ENCODE assay signal across 21 mouse cellular contexts in the genomic region with DNA sequence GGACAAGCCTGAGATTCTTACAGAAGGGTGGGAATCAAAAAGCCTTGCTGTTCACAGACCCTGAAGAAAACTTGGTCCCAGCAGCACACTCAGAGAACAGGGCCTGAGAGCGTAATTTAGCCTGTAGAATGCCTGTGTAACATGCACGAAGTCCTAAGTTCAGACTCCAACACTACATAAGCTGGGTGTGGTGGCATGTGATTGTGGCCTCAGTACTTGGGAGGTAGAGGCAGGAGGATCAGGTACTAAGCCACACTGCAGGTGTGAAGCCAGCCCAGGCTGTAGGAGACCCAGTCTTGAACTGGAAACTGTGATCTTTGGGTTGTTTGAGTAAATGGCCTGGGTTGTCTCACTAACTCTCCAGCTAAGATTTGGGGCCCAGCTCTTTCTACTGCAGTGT.
DNase-seq lines count a peak whose midpoint lies in the region; ATAC-seq and TF ChIP-seq lines count a peak whose summit lies in the region.
"Had no signal": no experiment of that assay in that cellular context is flagged by ENCODE, and none has a peak within 500 bp of the region (broad histone marks: within the 10 kb centered on the region; RNA-seq: fewer than 3 reads in every experiment).

No protein-coding gene starts in this region.

- H3K4me1 ChIP-seq in intestine, embryonic 15.5 days (replicated peaks): no peaks in the 10 kb centered on the region
- H3K4me1 ChIP-seq in intestine, embryonic 16.5 days (ENCODE audit: control insufficient read depth, insufficient read depth, low read length): 0 out of 2 replicates have a peak, but pooled peaks cover 3% of the 10 kb centered on the region
- no peaks in the 10 kb centered on the region for H3K4me1 ChIP-seq in intestine, postnatal 0 days (replicated peaks; ENCODE audit: control insufficient read depth, insufficient read depth, low read length)
- no peaks in the 10 kb centered on the region for H3K4me1 ChIP-seq in liver, postnatal 0 days (ENCODE audit: insufficient read depth)

- ATAC-seq in intestine, embryonic 15.5 days: peak; percentile 78
- ATAC-seq in intestine, embryonic 16.5 days: peak; percentile 83
- peak; percentile 79 for ATAC-seq in intestine, postnatal 0 days
- no peak for ATAC-seq in liver, postnatal 0 days
- ATAC-seq: activated CD4-positive, CD25-positive, alpha-beta regulatory T cell, adult 4 months; CD4-positive, CD25-positive, alpha-beta regulatory T cell, adult 4 months; Patski had no signal

- WGBS in intestine, embryonic 15.5 days: 83% methylated on average over 2 of the region's 2 CpGs
- 84% methylated on average over 2 of the region's 2 CpGs for whole genome bisulfite sequencing in intestine, embryonic 16.5 days
- 54% methylated on average over 2 of the region's 2 CpGs for WGBS in intestine, postnatal 0 days
- WGBS in liver, postnatal 0 days (ENCODE audit: insufficient replicate concordance): 80% methylated on average over 2 of the region's 2 CpGs

- no peaks in the 10 kb centered on the region for H3K9me3 ChIP-seq in intestine, embryonic 15.5 days
- H3K9me3 ChIP-seq in intestine, embryonic 16.5 days (ENCODE audit: control insufficient read depth, low read length): no peaks in the 10 kb centered on the region
- H3K9me3 ChIP-seq in intestine, postnatal 0 days (ENCODE audit: control insufficient read depth): no peaks in the 10 kb centered on the region
- no peaks in the 10 kb centered on the region for H3K9me3 ChIP-seq in liver, postnatal 0 days (ENCODE audit: low read length)

- H3K4me3 ChIP-seq in intestine, embryonic 15.5 days (replicated peaks): no peak overlapping the region
- no peak overlapping the region for H3K4me3 ChIP-seq in intestine, embryonic 16.5 days (ENCODE audit: low read length)
- no peak overlapping the region for H3K4me3 ChIP-seq in intestine, postnatal 0 days (ENCODE audit: low read depth, low read length)
- H3K4me3 ChIP-seq in liver, postnatal 0 days (ENCODE audit: low read depth, low read length): no peak overlapping the region

- no peak overlapping the region for H3K9ac ChIP-seq in intestine, embryonic 15.5 days
- no peak overlapping the region for H3K9ac ChIP-seq in intestine, embryonic 16.5 days (ENCODE audit: low read depth, low read length)
- peak overlapping the region; percentile 22; the same call in 1 of the 2 replicates for H3K9ac ChIP-seq in intestine, postnatal 0 days (ENCODE audit: low read depth, low read length)
- H3K9ac ChIP-seq in liver, postnatal 0 days (replicated peaks): no peak overlapping the region

- no peaks in the 10 kb centered on the region for H3K27me3 ChIP-seq in intestine, embryonic 15.5 days (replicated peaks)
- no peaks in the 10 kb centered on the region for H3K27me3 ChIP-seq in intestine, embryonic 16.5 days (replicated peaks; ENCODE audit: control insufficient read depth, insufficient read depth, low read length)
- H3K27me3 ChIP-seq in intestine, postnatal 0 days (replicated peaks; ENCODE audit: control insufficient read depth, insufficient read depth, low read length): no peaks in the 10 kb centered on the region
- H3K27me3 ChIP-seq in liver, postnatal 0 days (ENCODE audit: insufficient read depth, low read length): no peaks in the 10 kb centered on the region
- H3K27me3 ChIP-seq: CH12.LX, Patski had no signal

- DNase-seq in cerebellum, adult 11-12 months: no peak
- no peak for DNase-seq in left cerebral cortex, adult 11 months (ENCODE audit: low spot score)
- no peak for DNase-seq in liver, postnatal 0 days
- DNase-seq: adrenal gland, adult 2 months; adrenal gland, adult 8-10 months; adrenal gland, postnatal 10 days; adrenal gland, postnatal 14 days; adrenal gland, postnatal 25 days; adrenal gland, postnatal 36 days; B cell, adult 2 months; cerebellum, adult 11 months; cerebellum, adult 18-20 months; cerebellum, adult 2 months had no signal

- no peak overlapping the region for H3K27ac ChIP-seq in intestine, embryonic 15.5 days
- H3K27ac ChIP-seq in intestine, embryonic 16.5 days (ENCODE audit: low read length): no peak overlapping the region
- peak overlapping the region; percentile 81 for H3K27ac ChIP-seq in intestine, postnatal 0 days (ENCODE audit: low read depth, low read length)
- H3K27ac ChIP-seq in liver, postnatal 0 days (ENCODE audit: low read depth): no peak overlapping the region

- TF ChIP-seq EP300 in liver, postnatal 0 days (IDR thresholded peaks at IDR 0.05; ENCODE audit: low read depth): no peak

- peaks cover 3% of the 10 kb centered on the region; the same call in 1 of the 2 replicates for H3K36me3 ChIP-seq in intestine, embryonic 15.5 days
- peaks cover 12% of the 10 kb centered on the region; the same call in 1 of the 2 replicates for H3K36me3 ChIP-seq in intestine, embryonic 16.5 days (ENCODE audit: control insufficient read depth, insufficient read depth, low read length)
- H3K36me3 ChIP-seq in intestine, postnatal 0 days (ENCODE audit: control insufficient read depth, insufficient read depth): peaks cover 3% of the 10 kb centered on the region; the same call in 1 of the 2 replicates
- H3K36me3 ChIP-seq in liver, postnatal 0 days (replicated peaks; ENCODE audit: insufficient read depth, low read length): peaks cover 14% of the 10 kb centered on the region; the same call in 1 of the 2 replicates
- H3K36me3 ChIP-seq: G1E had no signal

- no peak overlapping the region for H3K4me2 ChIP-seq in intestine, embryonic 15.5 days (replicated peaks)
- no peak overlapping the region for H3K4me2 ChIP-seq in intestine, embryonic 16.5 days (ENCODE audit: low read depth, low read length)
- no peak overlapping the region for H3K4me2 ChIP-seq in intestine, postnatal 0 days (replicated peaks; ENCODE audit: low read depth)
- no peak overlapping the region for H3K4me2 ChIP-seq in liver, postnatal 0 days (ENCODE audit: low read depth, low read length)

- no peak for TF ChIP-seq CTCF in intestine, postnatal 0 days (IDR thresholded peaks at IDR 0.05; ENCODE audit: low read depth)
- no peak for TF ChIP-seq CTCF in liver, postnatal 0 days (IDR thresholded peaks at IDR 0.05; ENCODE audit: low read depth)
